Mouse (Mus musculus): ENCODE results near the gene Zdhhc15. TPM values are rescaled to one million over a fixed set of nuclear protein-coding genes. Genes with fewer than 3 reads are reported as not detected.

Zdhhc15 gene
- total RNA-seq, 2 experiments from 2014 or later = 8.0 TPM

Other genes starting within 250 kb of the Zdhhc15 start
- gene Uprt, start 188.2 kb downstream of the Zdhhc15 start, total RNA-seq (2021) = 10 to 100 TPM; 12.8 to 16.0 TPM
- 1 to 10 TPM; 7.1 to 7.6 TPM for gene Magee2, start 186.2 kb upstream of the Zdhhc15 start, total RNA-seq (2021)

All from left cerebral cortex, postnatal 25 days (tissue).